Mouse (Mus musculus): ENCODE data around the gene Cmah. TPM values are rescaled to one million over a fixed set of nuclear protein-coding genes. Genes with fewer than 3 reads are reported as not detected.
A peak's percentile ranks its signal among the peaks of the same experiment; 100 is the strongest.

Cmah gene
- polyA plus RNA-seq, 1 experiment, result 11.1 TPM

DNA sequence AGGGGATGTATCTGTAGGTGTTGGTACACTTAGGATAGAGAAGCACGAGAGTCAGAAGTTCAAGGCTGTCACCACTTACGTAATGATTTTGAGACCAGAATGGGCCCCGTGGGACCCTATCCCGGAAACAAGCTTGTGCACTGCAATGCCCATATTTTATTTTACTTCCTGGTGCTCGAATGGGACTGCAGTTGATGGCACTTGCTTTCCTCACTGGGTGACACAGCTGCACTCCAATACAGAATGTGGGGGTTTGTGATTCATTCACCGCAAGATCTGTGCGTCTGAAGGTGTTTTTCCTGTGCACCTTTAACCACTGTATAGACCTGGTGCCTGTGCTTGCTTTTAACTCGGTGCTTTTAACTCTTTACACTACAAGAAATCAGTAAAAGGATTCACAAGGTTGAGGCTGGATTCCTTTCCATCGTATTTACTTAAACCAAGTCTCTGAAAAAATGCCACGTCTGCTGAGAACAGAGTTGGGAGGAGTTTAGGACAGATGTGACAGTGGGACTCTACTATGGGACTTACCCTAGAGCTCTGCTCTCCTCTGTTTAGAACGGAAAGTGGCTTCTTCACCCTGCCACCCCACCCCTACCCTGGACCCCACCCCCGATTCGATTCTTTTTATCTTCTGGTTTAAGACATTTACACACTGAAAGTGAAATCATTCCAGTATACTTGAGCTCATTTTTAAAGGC lies 88.5 kb downstream of the Cmah start:
- 31% methylated on average over 13 of the region's 13 CpGs for WGBS
- peaks cover 12% of the 10 kb centered on the region for H3K4me1 ChIP-seq (ENCODE audit: control insufficient read depth, insufficient read depth, low read length)
- H3K4me3 ChIP-seq (replicated peaks; ENCODE audit: control insufficient read depth, low read depth, low read length), result peak overlapping the region; percentile 35
- TF ChIP-seq POLR2A (IDR thresholded peaks at IDR 0.05; ENCODE audit: borderline replicate concordance, control insufficient read depth, low read depth, low read length) (no peak), CTCF (IDR thresholded peaks at IDR 0.05; ENCODE audit: control insufficient read depth, insufficient read depth, low read length) (no peak)
- peak overlapping the region; percentile 78 for H3K27ac ChIP-seq (ENCODE audit: control insufficient read depth, insufficient read depth, low read depth, low read length, poor library complexity)

DNA sequence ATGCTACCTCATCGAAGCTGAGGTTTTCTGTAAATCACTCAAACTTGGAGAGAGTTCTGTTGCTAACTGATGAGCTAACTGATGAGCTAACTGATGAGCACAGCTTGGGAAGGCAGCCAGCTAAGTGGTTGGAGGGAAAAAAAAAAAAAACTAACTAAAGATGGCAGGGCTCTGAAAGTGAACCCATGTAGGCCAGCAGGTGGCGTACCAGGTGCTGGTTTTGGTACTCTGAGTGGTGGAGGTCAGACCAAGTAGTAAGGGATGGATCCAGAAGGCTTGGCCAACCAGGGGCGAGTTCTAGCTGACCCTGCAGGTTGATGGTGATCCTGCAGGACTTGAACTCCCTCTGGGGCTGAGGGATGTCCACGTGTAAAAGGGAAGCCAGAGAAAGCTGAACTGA lies 89.2 kb downstream of the Cmah start:
- TF ChIP-seq CTCF (IDR thresholded peaks at IDR 0.05; ENCODE audit: control insufficient read depth, insufficient read depth, low read length) (peak; percentile 85), POLR2A (IDR thresholded peaks at IDR 0.05; ENCODE audit: borderline replicate concordance, control insufficient read depth, low read depth, low read length) (no peak)

DNA sequence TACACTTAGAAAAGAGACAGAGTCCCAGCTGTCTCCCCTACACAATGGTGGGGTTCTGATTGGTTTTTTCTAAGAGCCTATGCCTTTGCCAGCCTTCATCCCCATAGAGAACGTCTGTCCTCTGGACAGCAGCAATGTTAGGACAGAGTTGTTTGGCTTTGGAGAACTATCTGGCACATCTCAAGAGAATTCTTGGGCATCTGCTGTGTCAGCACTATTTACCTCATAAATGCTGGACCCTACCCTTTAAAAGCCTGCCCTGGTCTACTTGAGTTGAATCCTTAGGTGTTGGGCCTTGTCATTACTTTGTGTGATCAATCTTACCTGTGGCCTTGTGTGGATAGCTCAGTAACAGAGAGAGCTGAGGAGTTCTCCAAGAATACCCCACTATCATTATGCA lies 90.8 kb downstream of the Cmah start:
- Histone ChIP-seq H3K27ac (ENCODE audit: control insufficient read depth, insufficient read depth, low read depth, low read length, poor library complexity) (no peak overlapping the region), H3K4me1 (ENCODE audit: control insufficient read depth, insufficient read depth, low read length) (peaks cover 14% of the 10 kb centered on the region), H3K4me3 (replicated peaks; ENCODE audit: control insufficient read depth, low read depth, low read length) (no peak overlapping the region)
- WGBS, result 77% methylated on average over 1 of the region's 1 CpGs
- TF ChIP-seq CTCF (IDR thresholded peaks at IDR 0.05; ENCODE audit: control insufficient read depth, insufficient read depth, low read length), result no peak
- no peak for TF ChIP-seq POLR2A (IDR thresholded peaks at IDR 0.05; ENCODE audit: borderline replicate concordance, control insufficient read depth, low read depth, low read length)

More for the DNA sequence above, 89.2 kb downstream of the Cmah start:
- WGBS, result 17% methylated on average over 4 of the region's 4 CpGs
- H3K4me3 ChIP-seq (replicated peaks; ENCODE audit: control insufficient read depth, low read depth, low read length), result no peak overlapping the region
- peak overlapping the region; percentile 1; the same call in 1 of the 2 replicates for H3K27ac ChIP-seq (ENCODE audit: control insufficient read depth, insufficient read depth, low read depth, low read length, poor library complexity)
- peaks cover 13% of the 10 kb centered on the region for H3K4me1 ChIP-seq (ENCODE audit: control insufficient read depth, insufficient read depth, low read length)

DNA sequence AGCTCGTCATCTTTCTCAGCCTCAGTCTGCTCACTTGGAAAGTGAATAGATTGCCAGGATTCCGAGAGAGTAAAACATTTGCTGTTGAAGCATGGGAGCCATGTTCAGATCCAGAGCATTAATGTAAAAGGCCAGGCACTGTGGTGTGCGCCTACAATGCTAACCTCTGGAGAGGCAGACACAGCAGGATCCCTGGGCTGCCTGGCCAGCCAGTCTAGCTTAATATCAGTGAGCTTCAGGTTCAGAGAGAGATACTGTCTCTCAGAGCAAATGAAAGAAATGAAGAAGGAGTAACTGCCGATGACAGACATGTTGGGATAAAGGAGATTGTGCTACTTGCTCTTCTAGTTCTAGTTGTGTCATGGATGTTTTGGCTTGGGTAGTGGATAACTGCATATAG lies 91.6 kb downstream of the Cmah start:
- TF ChIP-seq POLR2A (IDR thresholded peaks at IDR 0.05; ENCODE audit: borderline replicate concordance, control insufficient read depth, low read depth, low read length), result no peak
- TF ChIP-seq CTCF (IDR thresholded peaks at IDR 0.05; ENCODE audit: control insufficient read depth, insufficient read depth, low read length), result no peak
- Histone ChIP-seq H3K4me3 (replicated peaks; ENCODE audit: control insufficient read depth, low read depth, low read length) (no peak overlapping the region), H3K4me1 (ENCODE audit: control insufficient read depth, insufficient read depth, low read length) (peaks cover 10% of the 10 kb centered on the region), H3K27ac (ENCODE audit: control insufficient read depth, insufficient read depth, low read depth, low read length, poor library complexity) (peak overlapping the region; percentile 53)
- 73% methylated on average over 4 of the region's 4 CpGs for WGBS

DNA sequence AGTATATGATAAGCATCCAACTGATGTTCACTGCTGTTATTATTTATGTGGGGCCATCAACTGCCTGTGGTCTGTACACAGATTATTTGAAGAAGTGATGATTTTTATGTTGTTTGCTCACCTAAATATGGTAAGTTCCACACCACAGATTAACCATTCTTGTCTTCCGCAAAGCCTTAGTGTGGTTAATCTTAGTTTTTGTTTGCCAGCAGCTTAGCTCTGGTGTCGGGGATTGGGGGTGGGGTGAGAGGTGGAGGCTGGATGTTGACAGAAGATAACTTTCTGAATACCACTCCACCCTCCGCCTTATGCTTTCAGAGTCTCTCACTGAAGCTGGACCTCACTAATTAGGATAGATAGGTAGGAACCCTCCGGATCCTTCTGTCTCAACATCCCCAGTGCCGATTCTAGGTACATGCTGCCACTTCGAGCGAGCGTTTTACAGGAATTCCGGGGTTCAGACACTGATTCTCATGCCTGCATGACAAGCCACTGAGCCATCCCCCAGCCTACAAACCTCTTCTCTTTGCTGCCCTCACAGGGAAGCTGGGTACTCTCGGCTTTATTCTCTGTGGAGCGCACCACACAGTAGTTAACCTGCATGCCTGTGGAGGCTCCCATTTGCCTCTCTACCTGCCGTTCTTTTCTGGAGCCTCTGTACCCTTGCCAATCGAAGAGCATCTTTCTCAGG lies 92.5 kb downstream of the Cmah start:
- WGBS, result 59% methylated on average over 13 of the region's 13 CpGs
- Histone ChIP-seq H3K4me3 (replicated peaks; ENCODE audit: control insufficient read depth, low read depth, low read length) (peak overlapping the region; percentile 21), H3K4me1 (ENCODE audit: control insufficient read depth, insufficient read depth, low read length) (peaks cover 10% of the 10 kb centered on the region), H3K27ac (ENCODE audit: control insufficient read depth, insufficient read depth, low read depth, low read length, poor library complexity) (peak overlapping the region; percentile 89)
- TF ChIP-seq POLR2A (IDR thresholded peaks at IDR 0.05; ENCODE audit: borderline replicate concordance, control insufficient read depth, low read depth, low read length) (no peak), CTCF (IDR thresholded peaks at IDR 0.05; ENCODE audit: control insufficient read depth, insufficient read depth, low read length) (no peak)

DNA sequence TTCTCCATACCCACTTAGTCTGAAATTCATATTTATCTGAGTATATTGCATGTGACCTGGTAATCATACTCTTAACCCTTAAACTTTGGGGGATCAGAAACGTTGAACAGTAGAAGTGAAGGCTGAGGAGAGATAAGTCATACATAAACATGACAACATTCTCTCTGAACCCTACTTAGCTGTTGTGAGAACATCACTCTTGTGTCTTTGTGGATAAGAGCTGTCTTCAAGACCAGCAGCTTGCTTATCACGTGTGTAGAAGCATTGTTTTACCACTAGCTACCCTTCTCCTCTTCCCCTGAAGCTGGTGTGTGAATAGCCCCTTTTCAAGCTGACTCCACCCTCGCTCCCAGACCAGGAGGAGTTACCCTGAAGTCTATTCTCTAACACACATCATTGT lies 94.8 kb downstream of the Cmah start:
- peaks cover 8% of the 10 kb centered on the region for H3K4me1 ChIP-seq (ENCODE audit: control insufficient read depth, insufficient read depth, low read length)
- no peak overlapping the region for H3K27ac ChIP-seq (ENCODE audit: control insufficient read depth, insufficient read depth, low read depth, low read length, poor library complexity)
- no peak overlapping the region for H3K4me3 ChIP-seq (replicated peaks; ENCODE audit: control insufficient read depth, low read depth, low read length)
- WGBS, result 56% methylated on average over 3 of the region's 3 CpGs
- TF ChIP-seq POLR2A (IDR thresholded peaks at IDR 0.05; ENCODE audit: borderline replicate concordance, control insufficient read depth, low read depth, low read length), result no peak

DNA sequence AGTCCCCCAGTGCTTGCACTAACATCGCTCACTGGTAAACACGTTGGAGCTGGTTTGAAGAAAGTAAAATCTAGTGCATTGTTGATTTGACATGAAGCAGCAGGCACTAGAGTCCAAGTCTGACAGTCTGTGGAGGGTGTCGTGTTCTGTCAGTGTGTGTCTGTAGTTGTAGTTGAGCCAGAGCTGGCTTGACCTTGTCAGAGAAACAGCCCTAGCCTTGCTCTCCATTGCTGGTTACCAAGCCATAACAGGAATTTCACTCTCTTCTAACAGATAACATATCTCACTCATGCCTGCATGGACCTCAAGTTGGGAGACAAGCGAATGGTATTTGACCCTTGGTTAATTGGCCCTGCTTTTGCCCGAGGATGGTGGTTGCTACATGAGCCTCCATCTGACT lies 103.0 kb downstream of the Cmah start:
- Histone ChIP-seq H3K27ac (ENCODE audit: control insufficient read depth, insufficient read depth, low read depth, low read length, poor library complexity) (no peak overlapping the region), H3K4me3 (replicated peaks; ENCODE audit: control insufficient read depth, low read depth, low read length) (no peak overlapping the region), H3K4me1 (ENCODE audit: control insufficient read depth, insufficient read depth, low read length) (no peaks in the 10 kb centered on the region)
- WGBS, result 85% methylated on average over 5 of the region's 5 CpGs
- TF ChIP-seq CTCF (IDR thresholded peaks at IDR 0.05; ENCODE audit: control insufficient read depth, insufficient read depth, low read length), result no peak

DNA sequence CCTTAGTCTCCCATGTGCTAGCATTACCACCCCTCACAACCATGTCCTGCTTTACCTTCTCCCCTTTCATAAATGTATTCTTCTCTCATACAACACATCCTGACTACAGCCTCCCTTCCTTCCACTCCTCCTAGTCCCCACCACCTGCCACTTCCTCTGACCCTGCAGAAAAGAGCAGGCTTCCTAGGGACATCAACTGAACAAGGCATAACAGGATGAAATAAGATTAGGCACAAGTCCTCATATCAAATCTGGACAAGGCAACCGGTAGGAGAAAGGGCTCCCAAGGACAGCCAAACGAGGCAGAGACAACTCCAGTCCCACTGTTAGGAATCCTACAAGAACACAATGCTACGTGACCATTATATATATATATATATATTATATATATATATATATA lies 104.4 kb downstream of the Cmah start:
- TF ChIP-seq CTCF (IDR thresholded peaks at IDR 0.05; ENCODE audit: control insufficient read depth, insufficient read depth, low read length) (no peak), POLR2A (IDR thresholded peaks at IDR 0.05; ENCODE audit: borderline replicate concordance, control insufficient read depth, low read depth, low read length) (no peak)
- 88% methylated on average over 3 of the region's 3 CpGs for WGBS
- H3K4me3 ChIP-seq (replicated peaks; ENCODE audit: control insufficient read depth, low read depth, low read length), result no peak overlapping the region
- H3K4me1 ChIP-seq (ENCODE audit: control insufficient read depth, insufficient read depth, low read length), result no peaks in the 10 kb centered on the region
- H3K27ac ChIP-seq (ENCODE audit: control insufficient read depth, insufficient read depth, low read depth, low read length, poor library complexity), result no peak overlapping the region
